Mouse (Mus musculus) limb, embryonic 13.5 days (tissue): ENCODE results near the gene Bmp7. TPM values are rescaled to one million over a fixed set of nuclear protein-coding genes. Genes with fewer than 3 reads are reported as not detected.
A peak's percentile ranks its signal among the peaks of the same experiment; 100 is the strongest.

ENCODE experiments used
- ATAC-seq: fragments of 200-750 bp; cut with Nextera tagmentation; 2 replicates; pipeline ENCODE4 v1.8.0; 2017; ENCODE audit warnings: low read depth, moderate number of reproducible peaks, moderate TSS enrichment; ENCODE audit not compliant: low FRiP score
- H3K27ac ChIP-seq: fragments of 300-500 bp; sonication (generic); 2 replicates; pipeline ENCODE4 v1.5.1; 2015; ENCODE audit warnings: inconsistent platforms, mild to moderate bottlenecking, moderate library complexity
- H3K27me3 ChIP-seq: fragments of 300-500 bp; sonication (generic); 2 replicates; pipeline ENCODE4 v1.6.1; 2015; ENCODE audit warnings: mild to moderate bottlenecking, inconsistent platforms
- H3K36me3 ChIP-seq: fragments of 300-500 bp; sonication (generic); 2 replicates; pipeline ENCODE4 v1.6.1; 2015; ENCODE audit warnings: inconsistent platforms, mild to moderate bottlenecking, moderate library complexity
- H3K4me1 ChIP-seq: fragments of 300-500 bp; sonication (generic); 2 replicates; pipeline ENCODE4 v1.6.1; 2015; ENCODE audit warnings: inconsistent platforms
- H3K4me2 ChIP-seq: fragments of 300-500 bp; sonication (generic); replicated peaks from 2 replicates; pipeline ENCODE4 v1.6.1; 2015; ENCODE audit warnings: inconsistent platforms, mild to moderate bottlenecking, moderate library complexity
- H3K4me3 ChIP-seq: fragments of 300-500 bp; sonication (generic); 2 replicates; pipeline ENCODE4 v1.5.1; 2015; ENCODE audit warnings: moderate library complexity, mild to moderate bottlenecking, inconsistent platforms
- H3K9ac ChIP-seq: fragments of 300-500 bp; sonication (generic); 2 replicates; pipeline ENCODE4 v1.6.1; 2015; ENCODE audit warnings: mild to moderate bottlenecking, inconsistent platforms
- H3K9me3 ChIP-seq: fragments of 300-500 bp; sonication (generic); 2 replicates; pipeline ENCODE4 v1.6.1; 2016; ENCODE audit warnings: inconsistent platforms
- WGBS: fragments of 180-500 bp; shearing (Covaris S2); methylation state at CpG from one replicate; pipeline ENCODE4 v1.1.7; 2015; 5-methylcytosine and 5-hydroxymethylcytosine counted together
- polyA plus RNA-seq: library from polyadenylated mRNA; unstranded; fragments of >200 nt; fragmentation: Nextera tagmentation; extraction: Ambion mirVana; gene quantifications from 2 replicates; pipeline ENCODE4 v1.2.1, GENCODE M21; 2015

The Bmp7 gene
- polyA plus RNA-seq, 1 experiment from 2014 or later: 32.5 TPM

- H3K9ac ChIP-seq: peak overlapping the region; percentile 83
- H3K4me2 ChIP-seq: peak overlapping the region; percentile 97
- peak overlapping the region; percentile 75 for H3K4me3 ChIP-seq
- peaks cover 63% of the 10 kb centered on the region for H3K4me1 ChIP-seq
- no peaks in the 10 kb centered on the region for H3K9me3 ChIP-seq
- H3K36me3 ChIP-seq: no peaks in the 10 kb centered on the region
- peaks cover 14% of the 10 kb centered on the region for H3K27me3 ChIP-seq
- peak overlapping the region; percentile 73; the same call in 1 of the 2 replicates for H3K27ac ChIP-seq
- ATAC-seq: no peak
- under 1% methylated on average over 57 of the region's 57 CpGs for WGBS
Observed at GRCm38 (mm10) chr2:172938761-172939638, 1.1 kb downstream of the Bmp7 start.

GRCm38 (mm10) chr2:172937326-172938190, 2.6 kb downstream of the Bmp7 start:
- H3K4me2 ChIP-seq: peak overlapping the region; percentile 97
- no peaks in the 10 kb centered on the region for H3K36me3 ChIP-seq
- H3K4me3 ChIP-seq: peak overlapping the region; percentile 75
- no peaks in the 10 kb centered on the region for H3K9me3 ChIP-seq
- H3K9ac ChIP-seq: peak overlapping the region; percentile 83
- ATAC-seq: no peak
- H3K4me1 ChIP-seq: peaks cover 72% of the 10 kb centered on the region
- peaks cover 14% of the 10 kb centered on the region for H3K27me3 ChIP-seq
- 23% methylated on average over 12 of the region's 12 CpGs for WGBS
- H3K27ac ChIP-seq: peak overlapping the region; percentile 73

- no peak for ATAC-seq
- Histone ChIP-seq H3K27ac (peak overlapping the region; percentile 73), H3K36me3 (no peaks in the 10 kb centered on the region), H3K4me1 (peaks cover 78% of the 10 kb centered on the region), H3K9me3 (no peaks in the 10 kb centered on the region), H3K27me3 (peaks cover 11% of the 10 kb centered on the region), H3K4me2 (peak overlapping the region; percentile 97), H3K9ac (peak overlapping the region; percentile 83), H3K4me3 (peak overlapping the region; percentile 75)
- 15% methylated on average over 5 of the region's 5 CpGs for WGBS
Observed at GRCm38 (mm10) chr2:172936844-172937243, 3.3 kb downstream of the Bmp7 start.

GRCm38 (mm10) chr2:172935776-172936562, 4.2 kb downstream of the Bmp7 start:
- Histone ChIP-seq H3K27me3 (peaks cover 4% of the 10 kb centered on the region; the same call in 1 of the 2 replicates), H3K9ac (peak overlapping the region; percentile 83), H3K27ac (peak overlapping the region; percentile 73), H3K4me2 (peak overlapping the region; percentile 97), H3K4me3 (peak overlapping the region; percentile 75), H3K4me1 (peaks cover 80% of the 10 kb centered on the region), H3K36me3 (no peaks in the 10 kb centered on the region), H3K9me3 (no peaks in the 10 kb centered on the region)
- WGBS: 8% methylated on average over 12 of the region's 12 CpGs
- ATAC-seq: no peak

GRCm38 (mm10) chr2:172934891-172935740, 5.0 kb downstream of the Bmp7 start:
- peak overlapping the region; percentile 59 for H3K9ac ChIP-seq
- H3K4me1 ChIP-seq: peaks cover 84% of the 10 kb centered on the region
- H3K36me3 ChIP-seq: no peaks in the 10 kb centered on the region
- H3K9me3 ChIP-seq: no peaks in the 10 kb centered on the region
- ATAC-seq: no peak
- WGBS: 5% methylated on average over 30 of the region's 30 CpGs
- peak overlapping the region; percentile 73 for H3K27ac ChIP-seq
- H3K27me3 ChIP-seq: peaks cover 4% of the 10 kb centered on the region; the same call in 1 of the 2 replicates
- peak overlapping the region; percentile 97 for H3K4me2 ChIP-seq
- H3K4me3 ChIP-seq: peak overlapping the region; percentile 31

GRCm38 (mm10) chr2:172934420-172934788, 5.7 kb downstream of the Bmp7 start:
- peak overlapping the region; percentile 31 for H3K4me3 ChIP-seq
- ATAC-seq: no peak
- H3K4me1 ChIP-seq: peaks cover 91% of the 10 kb centered on the region
- H3K36me3 ChIP-seq: no peaks in the 10 kb centered on the region
- H3K27me3 ChIP-seq: peaks cover 4% of the 10 kb centered on the region; the same call in 1 of the 2 replicates
- peak overlapping the region; percentile 73 for H3K27ac ChIP-seq
- 2% methylated on average over 8 of the region's 8 CpGs for WGBS
- H3K4me2 ChIP-seq: peak overlapping the region; percentile 97
- 0 out of 2 replicates have a peak overlapping the region, but pooled peaks have one; percentile 1 for H3K9ac ChIP-seq
- H3K9me3 ChIP-seq: no peaks in the 10 kb centered on the region

GRCm38 (mm10) chr2:172933631-172934419, 6.3 kb downstream of the Bmp7 start:
- Histone ChIP-seq H3K4me3 (peak overlapping the region; percentile 31), H3K9me3 (no peaks in the 10 kb centered on the region), H3K27me3 (peaks cover 4% of the 10 kb centered on the region; the same call in 1 of the 2 replicates), H3K27ac (peak overlapping the region; percentile 73), H3K4me1 (peaks cover 97% of the 10 kb centered on the region), H3K4me2 (peak overlapping the region; percentile 97), H3K9ac (0 out of 2 replicates have a peak overlapping the region, but pooled peaks have one; percentile 1), H3K36me3 (no peaks in the 10 kb centered on the region)
- peak; percentile 37 for ATAC-seq
- WGBS: 1% methylated on average over 34 of the region's 34 CpGs

- WGBS: 42% methylated on average over 17 of the region's 17 CpGs
- Histone ChIP-seq H3K36me3 (0 out of 2 replicates have a peak, but pooled peaks cover 6% of the 10 kb centered on the region), H3K27me3 (no peaks in the 10 kb centered on the region), H3K27ac (peak overlapping the region; percentile 22; the same call in 1 of the 2 replicates), H3K4me1 (peaks cover 95% of the 10 kb centered on the region), H3K9me3 (no peaks in the 10 kb centered on the region), H3K4me2 (peak overlapping the region; percentile 23; the same call in 1 of the 2 replicates), H3K4me3 (no peak overlapping the region), H3K9ac (no peak overlapping the region)
- ATAC-seq: no peak
Observed at GRCm38 (mm10) chr2:172931137-172931898, 8.8 kb downstream of the Bmp7 start.

- H3K9ac ChIP-seq: no peak overlapping the region
- H3K9me3 ChIP-seq: no peaks in the 10 kb centered on the region
- H3K36me3 ChIP-seq: 0 out of 2 replicates have a peak, but pooled peaks cover 6% of the 10 kb centered on the region
- peaks cover 96% of the 10 kb centered on the region for H3K4me1 ChIP-seq
- H3K27me3 ChIP-seq: no peaks in the 10 kb centered on the region
- ATAC-seq: no peak
- H3K27ac ChIP-seq: peak overlapping the region; percentile 33; the same call in 1 of the 2 replicates
- 71% methylated on average over 14 of the region's 14 CpGs for WGBS
- no peak overlapping the region for H3K4me3 ChIP-seq
- peak overlapping the region; percentile 17; the same call in 1 of the 2 replicates for H3K4me2 ChIP-seq
Observed at GRCm38 (mm10) chr2:172929905-172930436, 10.2 kb downstream of the Bmp7 start.
